Mouse (Mus musculus) small intestine, adult 2 months (tissue): ENCODE measurements around the gene Phlda2.

ENCODE experiments used
- CTCF ChIP-seq: fragments of 200-500 bp; IDR thresholded peaks from 2 replicates; pipeline ENCODE4 v1.5.1; 2012; ENCODE audit warnings: low read depth, mild to moderate bottlenecking, control low read depth, inconsistent platforms, low read length, moderate library complexity, mixed read lengths; ENCODE audit not compliant: insufficient replicate concordance, insufficient read length; ENCODE audit errors: extremely low read depth
- POLR2A ChIP-seq: fragments of 200-500 bp; IDR thresholded peaks from 2 replicates; pipeline ENCODE4 v1.6.1; 2012; ENCODE audit warnings: low read depth, mild to moderate bottlenecking, control low read depth, inconsistent platforms, low read length, moderate library complexity

GRCm38 (mm10) chr7:143461294-143461870 lies 41.6 kb downstream of the Phlda2 start:
- no peak for TF ChIP-seq POLR2A
- TF ChIP-seq CTCF: no peak
